Mouse (Mus musculus): ENCODE measurements around the gene Peli2.
A peak's percentile ranks its signal among the peaks of the same experiment; 100 is the strongest.
"Not testable (repeated sequence)": the region's sequence is repeated elsewhere in the genome, so short reads cannot be mapped to it uniquely, and the experiment has no call there.

The Peli2 gene

GRCm38 (mm10) chr14:48120752-48121528 lies at the start of gene Peli2:
Gene Peli2, plus strand, starts transcription at chr14:48120823.
- DNase-seq (ENCODE audit: low read depth, low spot score): peak; percentile 70

- DNase-seq (ENCODE audit: low read depth, low spot score): no peak
Observed at GRCm38 (mm10) chr14:48072104-48072503, 48.5 kb upstream of the Peli2 start.

GRCm38 (mm10) chr14:48073247-48074161 lies 47.1 kb upstream of the Peli2 start:
- peak; percentile 28 for DNase-seq (ENCODE audit: low read depth, low spot score)

- DNase-seq (ENCODE audit: low read depth, low spot score): not testable (repeated sequence)
Observed at GRCm38 (mm10) chr14:48079574-48079973, 41.0 kb upstream of the Peli2 start.

- no peak for DNase-seq (ENCODE audit: low read depth, low spot score)
Observed at GRCm38 (mm10) chr14:48083836-48084812, 36.5 kb upstream of the Peli2 start.

GRCm38 (mm10) chr14:48086682-48087297 lies 33.8 kb upstream of the Peli2 start:
- no peak for DNase-seq (ENCODE audit: low read depth, low spot score)

- no peak for DNase-seq (ENCODE audit: low read depth, low spot score)
Observed at GRCm38 (mm10) chr14:48087298-48087830, 33.3 kb upstream of the Peli2 start.

GRCm38 (mm10) chr14:48090465-48090864 lies 30.2 kb upstream of the Peli2 start:
- DNase-seq (ENCODE audit: low read depth, low spot score): no peak

GRCm38 (mm10) chr14:48091160-48091559 lies 29.5 kb upstream of the Peli2 start:
- no peak for DNase-seq (ENCODE audit: low read depth, low spot score)

GRCm38 (mm10) chr14:48098253-48098652 lies 22.4 kb upstream of the Peli2 start:
- DNase-seq (ENCODE audit: low read depth, low spot score): no peak

GRCm38 (mm10) chr14:48099354-48099753 lies 21.3 kb upstream of the Peli2 start:
- peak; percentile 34 for DNase-seq (ENCODE audit: low read depth, low spot score)

GRCm38 (mm10) chr14:48106453-48106852 lies 14.2 kb upstream of the Peli2 start:
- no peak for DNase-seq (ENCODE audit: low read depth, low spot score)

GRCm38 (mm10) chr14:48117986-48118385 lies 2.6 kb upstream of the Peli2 start:
- no peak for DNase-seq (ENCODE audit: low read depth, low spot score)

GRCm38 (mm10) chr14:48119012-48119647 lies 1.5 kb upstream of the Peli2 start:
- no peak for DNase-seq (ENCODE audit: low read depth, low spot score)

- no peak for DNase-seq (ENCODE audit: low read depth, low spot score)
Observed at GRCm38 (mm10) chr14:48119648-48120270, 864 bp upstream of the Peli2 start.

GRCm38 (mm10) chr14:48120443-48120751 lies 226 bp upstream of the Peli2 start:
- no peak for DNase-seq (ENCODE audit: low read depth, low spot score)

GRCm38 (mm10) chr14:48121529-48122517 lies 1.2 kb downstream of the Peli2 start:
- DNase-seq (ENCODE audit: low read depth, low spot score): peak; percentile 65

GRCm38 (mm10) chr14:48124011-48124410 lies 3.4 kb downstream of the Peli2 start:
- DNase-seq (ENCODE audit: low read depth, low spot score): no peak

- DNase-seq (ENCODE audit: low read depth, low spot score): no peak
Observed at GRCm38 (mm10) chr14:48124816-48125215, 4.2 kb downstream of the Peli2 start.

Measured in ZHBTc4 (cell line).